Mouse (Mus musculus) G1E (cell line): Measurements from ENCODE around the gene Kcnip4.

Experiments used
- GATA1 ChIP-seq: IDR thresholded peaks from 2 replicates; pipeline ENCODE4 v1.6.1; 2012; ENCODE audit warnings: borderline replicate concordance, low read length, inconsistent platforms, mixed read lengths
- TAL1 ChIP-seq: conservative IDR thresholded peaks from 2 replicates; pipeline ENCODE4 v1.6.1; 2012; ENCODE audit warnings: low read depth, low read length, inconsistent platforms, mixed read lengths

- TF ChIP-seq TAL1, result no peak
- TF ChIP-seq GATA1, result no peak
These were observed 1022.3 kb downstream of the Kcnip4 start for GRCm38 (mm10) chr5:48502442-48502841.
